Mouse (Mus musculus) erythroblast, adult 5-6 weeks (primary cell): ENCODE measurements around the gene Gabbr2. TPM values are rescaled to one million over a fixed set of nuclear protein-coding genes. Genes with fewer than 3 reads are reported as not detected.

ENCODE experiments used
- ATAC-seq: replicated peaks from 2 replicates; pipeline ENCODE4 v1.8.0; 2016; ENCODE audit warnings: moderate number of reproducible peaks, mild to moderate bottlenecking, moderate TSS enrichment, inconsistent platforms; ENCODE audit not compliant: poor library complexity, low FRiP score, severe bottlenecking
- total RNA-seq, 2 experiments: library from RNA; stranded (forward) in 1 of 2; stranded (reverse) in 1 of 2; fragments of 150-400 nt in 1 of 2; fragments of 200-764, 138-1000 nt in 1 of 2; gene quantifications; 2 replicates each; pipeline versions ENCODE4 v1.2.3 to v1.2.4; 2015 to 2017; ENCODE audit warnings: low replicate concordance in 2 of 2

Gene Gabbr2
- total RNA-seq, 2 experiments from 2014 or later: 0.17 TPM; not detected in 1

GRCm38 (mm10) chr4:46990281-46991015 lies 1.2 kb downstream of the Gabbr2 start:
- no peak for ATAC-seq

GRCm38 (mm10) chr4:46989842-46990241 lies 1.8 kb downstream of the Gabbr2 start:
- no peak for ATAC-seq

- ATAC-seq: no peak
Observed at GRCm38 (mm10) chr4:46988824-46989223, 2.8 kb downstream of the Gabbr2 start.

GRCm38 (mm10) chr4:46988257-46988656 lies 3.4 kb downstream of the Gabbr2 start:
- no peak for ATAC-seq

GRCm38 (mm10) chr4:46987809-46988208 lies 3.9 kb downstream of the Gabbr2 start:
- no peak for ATAC-seq

GRCm38 (mm10) chr4:46986054-46986453 lies 5.6 kb downstream of the Gabbr2 start:
- no peak for ATAC-seq

- no peak for ATAC-seq
Observed at GRCm38 (mm10) chr4:46982912-46983311, 8.8 kb downstream of the Gabbr2 start.

GRCm38 (mm10) chr4:46982094-46982493 lies 9.6 kb downstream of the Gabbr2 start:
- ATAC-seq: no peak

- no peak for ATAC-seq
Observed at GRCm38 (mm10) chr4:46978371-46978770, 13.3 kb downstream of the Gabbr2 start.

- no peak for ATAC-seq
Observed at GRCm38 (mm10) chr4:46977161-46977560, 14.5 kb downstream of the Gabbr2 start.

GRCm38 (mm10) chr4:46976671-46977071 lies 15.0 kb downstream of the Gabbr2 start:
- ATAC-seq: no peak

- no peak for ATAC-seq
Observed at GRCm38 (mm10) chr4:46973322-46973721, 18.4 kb downstream of the Gabbr2 start.

GRCm38 (mm10) chr4:46967981-46968380 lies 23.7 kb downstream of the Gabbr2 start:
- ATAC-seq: no peak

- ATAC-seq: no peak
Observed at GRCm38 (mm10) chr4:46966551-46966950, 25.1 kb downstream of the Gabbr2 start.

- no peak for ATAC-seq
Observed at GRCm38 (mm10) chr4:46961403-46961802, 30.3 kb downstream of the Gabbr2 start.

GRCm38 (mm10) chr4:46960208-46960607 lies 31.5 kb downstream of the Gabbr2 start:
- ATAC-seq: no peak

GRCm38 (mm10) chr4:46959776-46960175 lies 31.9 kb downstream of the Gabbr2 start:
- ATAC-seq: no peak

- no peak for ATAC-seq
Observed at GRCm38 (mm10) chr4:46957955-46958354, 33.7 kb downstream of the Gabbr2 start.

GRCm38 (mm10) chr4:46956966-46957365 lies 34.7 kb downstream of the Gabbr2 start:
- no peak for ATAC-seq

- ATAC-seq: no peak
Observed at GRCm38 (mm10) chr4:46953021-46953420, 38.7 kb downstream of the Gabbr2 start.

- no peak for ATAC-seq
Observed at GRCm38 (mm10) chr4:46952562-46952961, 39.1 kb downstream of the Gabbr2 start.

GRCm38 (mm10) chr4:46934291-46934690 lies 57.4 kb downstream of the Gabbr2 start:
- no peak for ATAC-seq
